Mouse (Mus musculus) right cerebral cortex, postnatal 25 days (tissue): ENCODE data around the gene Cspg4.
"Not testable (repeated sequence)": the region's sequence is repeated elsewhere in the genome, so short reads cannot be mapped to it uniquely, and the experiment has no call there.

Experiments used
- DNase-seq: peaks from one replicate; pipeline ENCODE4 v3.0.0; 2022

Cspg4 gene

DNA sequence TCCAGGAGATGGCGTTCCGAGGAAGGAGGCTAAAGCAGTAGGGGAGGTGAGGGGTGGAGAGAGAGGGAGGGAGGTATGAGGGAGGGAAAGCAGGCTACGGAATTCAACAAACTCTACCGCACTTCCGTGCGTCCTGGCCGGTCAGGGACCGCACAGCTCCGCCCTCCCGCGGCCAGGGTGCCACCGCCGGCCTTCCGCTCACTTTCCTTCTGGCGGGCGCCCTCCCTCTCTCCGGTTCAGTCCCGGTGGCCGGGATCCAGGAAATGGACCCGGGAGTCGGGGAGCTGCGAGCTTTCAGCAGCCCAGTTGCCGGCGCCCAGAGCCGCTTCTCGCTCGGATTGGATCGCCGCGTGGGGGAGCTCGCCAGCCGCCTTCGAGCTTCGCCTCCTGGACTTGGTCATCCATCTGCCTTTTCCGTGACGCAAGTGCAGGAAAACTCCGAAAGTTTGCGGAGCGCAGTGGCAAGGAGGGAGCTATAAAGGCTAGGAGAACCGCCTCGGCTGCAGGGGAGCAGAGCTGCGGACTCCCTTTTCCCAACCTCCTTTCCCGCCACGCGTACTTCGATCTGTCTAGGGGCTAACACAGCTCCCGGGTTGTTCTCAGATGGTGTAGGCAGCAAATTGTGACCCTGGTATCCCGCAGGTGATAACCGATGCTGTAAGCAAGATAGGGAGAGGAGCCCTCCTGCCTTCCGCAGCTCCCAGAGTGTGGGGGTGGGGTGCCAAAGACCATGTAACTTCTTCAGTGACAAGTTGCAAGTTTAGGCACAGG, 63.4 kb downstream of the Cspg4 start, which contains the start of gene Snx33:
TSS of gene Snx33 (minus strand) at position 331 of the 771 bp plus-strand sequence.
- peak; percentile 88 for DNase-seq

DNA sequence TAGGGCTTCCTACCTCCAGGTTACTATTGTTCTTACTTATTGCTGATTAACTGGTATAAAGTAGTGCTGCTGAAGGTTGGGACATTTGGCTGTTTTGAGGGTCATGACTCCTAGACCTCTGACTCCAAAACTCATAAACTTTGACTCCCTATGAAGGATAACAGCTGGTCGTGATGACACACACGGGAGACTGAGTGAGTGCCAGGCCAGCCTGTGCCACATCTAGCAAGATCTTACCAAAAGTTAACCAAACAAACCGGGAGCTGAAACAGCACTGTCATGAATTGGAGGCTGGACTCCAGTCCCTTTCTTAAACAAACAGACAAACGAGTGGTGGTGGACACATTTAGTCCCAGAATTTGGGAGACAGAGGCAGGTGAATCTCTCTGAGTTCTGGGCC, 64.7 kb downstream of the Cspg4 start:
- no peak for DNase-seq

DNA sequence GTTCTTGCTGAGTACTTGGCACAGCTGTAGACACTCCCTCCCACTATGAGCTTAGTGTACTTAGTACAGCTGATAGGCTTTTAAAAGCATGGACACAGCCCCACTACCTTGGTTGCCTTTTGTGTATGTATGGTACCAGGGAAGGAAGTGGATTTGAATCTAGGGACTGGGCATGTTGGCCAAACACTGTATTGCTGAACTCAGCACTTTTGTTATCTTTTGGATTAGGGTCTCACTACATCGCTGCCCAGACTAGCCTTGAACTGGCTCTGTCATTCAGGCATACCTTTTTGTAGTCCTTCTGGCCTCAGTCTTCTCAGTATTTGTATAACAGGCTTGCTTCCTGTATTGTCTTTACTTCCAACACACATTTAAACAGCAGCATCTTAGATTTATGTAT, 65.7 kb downstream of the Cspg4 start:
- DNase-seq = no peak

DNA sequence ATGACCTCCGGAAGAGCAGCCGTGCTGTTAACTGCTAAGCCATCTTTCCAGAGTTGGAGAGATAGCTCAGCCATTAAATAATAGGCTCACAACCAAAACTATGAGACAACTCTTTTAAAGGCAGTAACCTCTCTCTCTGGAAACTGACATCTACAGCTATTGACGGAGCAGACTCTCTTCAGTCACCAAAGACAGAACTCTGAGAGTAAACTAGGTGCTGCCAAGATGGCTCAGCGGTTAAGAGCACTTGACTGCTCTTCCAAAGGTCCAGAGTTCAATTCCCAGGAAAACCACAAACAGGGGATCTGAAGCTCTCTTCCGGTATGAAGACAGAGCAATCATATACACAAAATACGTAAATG, 72.0 kb downstream of the Cspg4 start:
- no peak for DNase-seq

DNA sequence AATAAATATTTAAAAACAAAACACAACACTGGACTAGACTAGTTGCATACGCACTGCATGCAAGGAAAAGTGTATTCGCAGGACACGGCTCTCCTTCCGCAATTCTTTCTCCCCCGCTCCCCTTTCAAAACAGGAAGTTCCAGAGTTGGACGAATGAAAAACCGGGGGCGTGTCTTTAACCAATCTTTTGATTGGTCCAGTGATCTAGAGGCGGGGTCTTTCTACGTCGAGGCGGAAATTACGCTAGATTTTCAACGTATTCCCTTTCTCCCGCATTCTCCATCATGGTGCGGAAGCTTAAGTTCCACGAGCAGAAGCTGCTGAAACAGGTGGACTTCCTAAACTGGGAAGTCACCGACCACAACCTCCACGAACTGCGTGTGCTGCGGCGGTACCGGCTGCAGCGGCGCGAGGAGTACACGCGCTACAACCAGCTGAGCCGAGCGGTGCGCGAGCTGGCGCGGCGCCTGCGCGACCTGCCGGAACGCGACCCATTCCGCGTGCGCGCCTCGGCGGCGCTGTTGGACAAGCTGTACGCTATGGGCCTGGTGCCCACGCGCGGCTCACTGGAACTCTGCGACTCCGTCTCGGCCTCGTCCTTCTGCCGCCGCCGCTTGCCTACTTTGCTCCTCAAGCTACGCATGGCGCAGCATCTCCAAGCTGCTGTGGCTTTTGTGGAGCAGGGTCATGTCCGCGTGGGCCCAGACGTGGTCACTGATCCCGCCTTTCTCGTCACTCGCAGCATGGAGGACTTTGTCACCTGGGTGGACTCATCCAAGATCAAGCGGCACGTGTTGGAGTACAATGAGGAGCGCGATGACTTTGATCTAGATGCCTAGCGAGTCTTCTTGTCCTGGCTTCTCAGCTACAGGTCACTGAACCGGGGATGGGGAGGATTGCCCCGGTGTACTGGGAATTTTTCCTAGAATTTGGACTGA, 72.7 kb downstream of the Cspg4 start, which contains the start of gene Imp3:
TSS of gene Imp3 (plus strand) at position 253 of the 938 bp plus-strand sequence.
- DNase-seq = peak; percentile 88

DNA sequence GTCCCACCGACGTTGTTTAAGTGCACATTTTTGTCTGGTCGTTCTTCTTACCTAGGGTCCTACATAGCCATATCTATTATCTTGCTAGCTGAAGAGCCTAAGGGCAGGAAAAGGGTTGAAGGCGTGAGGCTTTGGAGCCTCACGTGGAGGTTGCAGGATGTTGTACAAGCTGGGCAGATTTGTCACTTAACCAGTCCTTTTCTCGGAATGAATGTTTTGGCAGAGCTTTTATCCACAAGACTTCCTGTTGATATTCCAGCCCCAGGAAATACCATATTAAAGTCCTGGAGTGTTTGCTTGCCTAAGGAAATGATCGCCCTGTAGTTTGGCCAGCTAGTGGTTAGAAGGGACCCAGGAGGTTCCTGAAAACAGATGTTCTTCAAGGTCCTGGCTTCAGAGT, 73.5 kb downstream of the Cspg4 start:
- no peak for DNase-seq

DNA sequence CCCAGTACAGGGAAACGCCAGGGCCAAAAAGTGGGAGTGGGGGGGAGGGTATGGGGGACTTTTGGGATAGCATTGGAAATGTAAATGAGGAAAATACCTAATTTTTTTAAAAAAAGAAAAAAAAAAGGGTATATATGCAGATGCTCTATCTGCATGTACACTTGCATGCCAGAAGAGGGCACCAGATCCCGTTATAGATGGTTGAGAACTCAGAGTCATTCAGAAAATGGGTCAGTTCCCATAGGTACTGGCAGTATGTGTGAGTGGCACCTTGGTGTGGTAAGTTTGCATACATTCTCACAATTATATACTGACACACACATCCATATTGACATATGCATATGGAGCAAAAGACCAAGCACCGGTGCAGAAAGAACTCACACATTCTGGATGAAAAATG, 82.6 kb downstream of the Cspg4 start:
- not testable (repeated sequence) for DNase-seq

DNA sequence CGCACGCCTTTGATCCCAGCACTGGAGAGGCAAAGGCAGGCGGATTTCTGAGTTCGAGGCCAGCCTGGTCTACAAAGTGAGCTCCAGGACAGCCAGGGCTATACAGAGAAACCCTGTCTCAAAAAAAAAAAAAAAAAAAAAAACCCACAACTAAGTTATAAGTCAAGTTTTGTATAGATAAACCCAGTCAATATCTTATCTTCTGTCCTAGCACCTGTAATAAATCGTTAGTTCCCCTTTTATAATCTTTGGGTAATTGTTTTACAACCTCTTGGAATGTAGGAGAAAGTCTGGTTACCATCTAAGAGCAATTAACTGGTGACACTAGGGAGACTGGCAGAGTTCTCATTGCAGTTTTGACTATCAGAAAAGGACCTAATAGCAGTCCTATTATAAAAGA, 83.9 kb downstream of the Cspg4 start:
- DNase-seq = not testable (repeated sequence)
